Mouse (Mus musculus): ENCODE results near the gene Sigirr.

Sigirr gene

GRCm38 (mm10) chr7:141060426-141061242, 39.7 kb downstream of the Sigirr start, which contains the start of gene B4galnt4:
B4galnt4 (plus strand) TSS chr7:141061104.
- peak in 1 of 2 experiments; percentile 68 for DNase-seq (ENCODE audit: low spot score in 2 of 2)

- DNase-seq (ENCODE audit: low spot score in 2 of 2) = no peak
These were observed 40.4 kb downstream of the Sigirr start for GRCm38 (mm10) chr7:141059929-141060328.

GRCm38 (mm10) chr7:141058601-141059341, 41.6 kb downstream of the Sigirr start:
- DNase-seq (ENCODE audit: low spot score in 2 of 2) = no peak

GRCm38 (mm10) chr7:141057541-141057940, 42.8 kb downstream of the Sigirr start:
- no peak for DNase-seq (ENCODE audit: low spot score in 2 of 2)

- DNase-seq (ENCODE audit: low spot score in 2 of 2) = no peak
These were observed 43.4 kb downstream of the Sigirr start for GRCm38 (mm10) chr7:141056976-141057375.

- no peak for DNase-seq (ENCODE audit: low spot score in 2 of 2)
These were observed 44.6 kb downstream of the Sigirr start for GRCm38 (mm10) chr7:141055785-141056184.

- no peak for DNase-seq (ENCODE audit: low spot score in 2 of 2)
These were observed 48.0 kb downstream of the Sigirr start for GRCm38 (mm10) chr7:141052421-141052820.

- DNase-seq (ENCODE audit: low spot score in 2 of 2) = no peak
These were observed 48.4 kb downstream of the Sigirr start for GRCm38 (mm10) chr7:141052016-141052415.

GRCm38 (mm10) chr7:141051060-141051685, 49.2 kb downstream of the Sigirr start:
- no peak for DNase-seq (ENCODE audit: low spot score in 2 of 2)

- no peak for DNase-seq (ENCODE audit: low spot score in 2 of 2)
These were observed 51.0 kb downstream of the Sigirr start for GRCm38 (mm10) chr7:141049326-141049725.

- DNase-seq (ENCODE audit: low spot score in 2 of 2) = peak; percentile 85 to 94
These were observed 51.9 kb downstream of the Sigirr start for GRCm38 (mm10) chr7:141048226-141049218.

- peak in 1 of 2 experiments; percentile 56 for DNase-seq (ENCODE audit: low spot score in 2 of 2)
These were observed 52.7 kb downstream of the Sigirr start for GRCm38 (mm10) chr7:141047581-141048225.

- no peak for DNase-seq (ENCODE audit: low spot score in 2 of 2)
These were observed 53.3 kb downstream of the Sigirr start for GRCm38 (mm10) chr7:141046931-141047580.

- no peak for DNase-seq (ENCODE audit: low spot score in 2 of 2)
These were observed 57.8 kb downstream of the Sigirr start for GRCm38 (mm10) chr7:141042539-141042938.

GRCm38 (mm10) chr7:141041661-141042060, 58.7 kb downstream of the Sigirr start:
- peak in 1 of 2 experiments; percentile 47 for DNase-seq (ENCODE audit: low spot score in 2 of 2)

Data from spleen, postnatal 10 days (tissue).